Mouse (Mus musculus) CD4-positive, CD25-positive, alpha-beta regulatory T cell, adult 2 months (primary cell): ENCODE measurements around the gene Gm10490.
"Not testable (repeated sequence)": the region's sequence is repeated elsewhere in the genome, so short reads cannot be mapped to it uniquely, and the experiment has no call there.

ENCODE experiments used
- DNase-seq: peaks from one replicate; pipeline ENCODE4 v3.0.0-alpha.2; 2012; ENCODE audit warnings: low read depth, low spot score

Gm10490 gene

GRCm38 (mm10) chrX:7909242-7909641 is at the start of gene Gm10490:
Gene Gm10490 (plus strand): TSS chrX:7909542.
- not testable (repeated sequence) for DNase-seq

GRCm38 (mm10) chrX:7863181-7863580 is 46.2 kb upstream of the Gm10490 start:
- no peak for DNase-seq

GRCm38 (mm10) chrX:7864551-7864950 is 44.8 kb upstream of the Gm10490 start:
- DNase-seq: no peak

- peak; percentile 66 for DNase-seq
These were observed 44.0 kb upstream of the Gm10490 start for GRCm38 (mm10) chrX:7865343-7865742.

- peak; percentile 40 for DNase-seq
These were observed 43.6 kb upstream of the Gm10490 start for GRCm38 (mm10) chrX:7865786-7866185.

- DNase-seq: no peak
These were observed 42.2 kb upstream of the Gm10490 start for GRCm38 (mm10) chrX:7867141-7867540.

GRCm38 (mm10) chrX:7868506-7868905 is 40.8 kb upstream of the Gm10490 start:
- DNase-seq: no peak

GRCm38 (mm10) chrX:7869826-7870225 is 39.5 kb upstream of the Gm10490 start:
- DNase-seq: no peak

GRCm38 (mm10) chrX:7878007-7878419 is 31.3 kb upstream of the Gm10490 start, which contains the start of gene Pim2:
Gene Pim2 (plus strand): TSS chrX:7878262.
- peak; percentile 93 for DNase-seq

- peak; percentile 51 for DNase-seq
These were observed 30.8 kb upstream of the Gm10490 start for GRCm38 (mm10) chrX:7878495-7878894.

GRCm38 (mm10) chrX:7879819-7880218 is 29.5 kb upstream of the Gm10490 start:
- DNase-seq: peak; percentile 85

GRCm38 (mm10) chrX:7883841-7884567 is 25.3 kb upstream of the Gm10490 start, which contains the start of gene Slc35a2:
Gene Slc35a2 (plus strand): TSS chrX:7884028.
- DNase-seq: peak; percentile 81

- DNase-seq: peak; percentile 49
These were observed 11.1 kb upstream of the Gm10490 start for GRCm38 (mm10) chrX:7898211-7898610.

GRCm38 (mm10) chrX:7898880-7899874 is 10.2 kb upstream of the Gm10490 start, which contains the start of the genes Pqbp1 and Timm17b:
Gene Pqbp1 (minus strand): TSS chrX:7899269.
Gene Timm17b (plus strand): TSS chrX:7899357.
- peak; percentile 93 for DNase-seq

- no peak for DNase-seq
These were observed 4.9 kb upstream of the Gm10490 start for GRCm38 (mm10) chrX:7904441-7904840.

GRCm38 (mm10) chrX:7907735-7908134 is 1.6 kb upstream of the Gm10490 start, which contains the start of gene Gm10491:
Gene Gm10491 (minus strand): TSS chrX:7907835.
- no peak for DNase-seq

- no peak for DNase-seq
These were observed 1.1 kb downstream of the Gm10490 start for GRCm38 (mm10) chrX:7910473-7910872.

GRCm38 (mm10) chrX:7915669-7916068 is 6.3 kb downstream of the Gm10490 start:
- DNase-seq: peak; percentile 30

GRCm38 (mm10) chrX:7917960-7918359 is 8.6 kb downstream of the Gm10490 start:
- DNase-seq: peak; percentile 11

- DNase-seq: no peak
These were observed 10.4 kb downstream of the Gm10490 start, which contains the start of gene Pcsk1n for GRCm38 (mm10) chrX:7919601-7920383. Gene Pcsk1n (plus strand): TSS chrX:7919822.

- DNase-seq: peak; percentile 35
These were observed 12.7 kb downstream of the Gm10490 start for GRCm38 (mm10) chrX:7922032-7922431.
